Mouse (Mus musculus) lung, postnatal 4 days (tissue): Measurements from ENCODE around the gene Ldlr.

Experiments used
- DNase-seq, 2 experiments: peaks; one replicate each; pipeline ENCODE4 v3.0.0; 2021

Ldlr gene

GRCm38 (mm10) chr9:21794925-21795324, 71.6 kb downstream of the Ldlr start:
- DNase-seq: no peak

DNA sequence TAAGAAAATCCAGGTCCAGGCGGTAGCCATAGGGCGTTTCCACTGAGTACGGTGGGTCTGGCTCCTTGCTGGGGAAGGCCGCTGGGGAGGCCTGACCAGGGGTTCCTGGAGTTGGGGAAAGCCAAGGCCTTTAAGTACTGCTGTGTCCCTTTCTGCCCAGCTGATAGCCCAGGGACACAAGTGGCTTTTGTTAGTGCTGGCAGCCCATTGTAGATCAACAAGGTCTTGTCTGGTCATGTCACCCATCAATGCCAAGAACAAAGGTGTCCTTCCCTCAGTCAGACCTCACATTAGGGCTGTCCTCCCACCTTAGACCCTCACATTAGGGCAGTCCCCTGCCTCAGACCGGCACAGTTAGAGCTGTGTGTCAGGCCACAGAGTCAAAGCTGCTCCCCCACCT, 72.3 kb downstream of the Ldlr start:
- DNase-seq: no peak

GRCm38 (mm10) chr9:21796259-21796658, 73.0 kb downstream of the Ldlr start:
- peak; percentile 43 to 70 for DNase-seq

- DNase-seq: no peak
Measured at GRCm38 (mm10) chr9:21796919-21797318, 73.6 kb downstream of the Ldlr start.

- DNase-seq: peak; percentile 81 to 90
Measured at GRCm38 (mm10) chr9:21797921-21798344, 74.7 kb downstream of the Ldlr start.

DNA sequence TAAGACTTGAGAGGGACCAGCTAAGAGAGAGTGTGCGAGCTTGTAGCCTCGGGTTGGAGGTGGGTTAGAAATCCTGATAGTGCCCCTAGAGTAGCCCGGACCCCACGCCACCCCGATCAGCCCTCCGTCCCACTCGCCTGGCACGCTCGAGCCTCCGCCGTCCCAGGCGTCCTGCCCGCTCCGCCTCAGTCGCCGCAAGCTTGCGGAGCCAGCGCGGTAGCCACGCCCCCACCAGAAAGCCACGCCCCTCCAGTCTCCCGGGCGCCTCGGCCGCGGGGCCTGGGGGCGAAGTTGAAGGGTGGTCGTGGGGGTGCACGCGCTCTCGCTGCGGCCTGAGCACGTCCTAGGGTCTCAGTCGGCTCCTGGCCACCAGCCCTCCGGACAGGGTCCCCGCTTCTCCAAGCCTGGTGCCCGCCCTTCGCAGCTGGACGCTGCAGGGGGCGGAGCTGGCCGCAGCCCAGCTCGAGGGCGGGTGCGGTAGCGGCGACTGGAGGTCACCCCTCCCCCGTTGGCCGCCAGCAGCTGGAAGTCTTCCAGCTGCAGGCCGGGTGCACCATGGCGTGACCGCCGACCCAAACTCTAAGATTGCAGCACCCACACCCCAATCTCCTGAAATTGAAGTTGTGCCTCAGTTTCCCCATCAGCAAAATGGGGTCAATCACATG, 75.2 kb downstream of the Ldlr start, which contains the start of gene Kank2:
Gene Kank2 (minus strand): TSS at position 400 of the 665 bp plus-strand sequence.
- peak; percentile 92 to 94 for DNase-seq

GRCm38 (mm10) chr9:21799010-21799350, 75.7 kb downstream of the Ldlr start:
- no peak for DNase-seq
